Mouse (Mus musculus) urinary bladder, postnatal 10 days (tissue): ENCODE results near the gene Pfkl.
"Not testable (repeated sequence)": the region's sequence is repeated elsewhere in the genome, so short reads cannot be mapped to it uniquely, and the experiment has no call there.

Experiments used
- DNase-seq: peaks from one replicate; pipeline ENCODE4 v3.0.0; 2022; ENCODE audit warnings: low spot score

Gene Pfkl

DNA sequence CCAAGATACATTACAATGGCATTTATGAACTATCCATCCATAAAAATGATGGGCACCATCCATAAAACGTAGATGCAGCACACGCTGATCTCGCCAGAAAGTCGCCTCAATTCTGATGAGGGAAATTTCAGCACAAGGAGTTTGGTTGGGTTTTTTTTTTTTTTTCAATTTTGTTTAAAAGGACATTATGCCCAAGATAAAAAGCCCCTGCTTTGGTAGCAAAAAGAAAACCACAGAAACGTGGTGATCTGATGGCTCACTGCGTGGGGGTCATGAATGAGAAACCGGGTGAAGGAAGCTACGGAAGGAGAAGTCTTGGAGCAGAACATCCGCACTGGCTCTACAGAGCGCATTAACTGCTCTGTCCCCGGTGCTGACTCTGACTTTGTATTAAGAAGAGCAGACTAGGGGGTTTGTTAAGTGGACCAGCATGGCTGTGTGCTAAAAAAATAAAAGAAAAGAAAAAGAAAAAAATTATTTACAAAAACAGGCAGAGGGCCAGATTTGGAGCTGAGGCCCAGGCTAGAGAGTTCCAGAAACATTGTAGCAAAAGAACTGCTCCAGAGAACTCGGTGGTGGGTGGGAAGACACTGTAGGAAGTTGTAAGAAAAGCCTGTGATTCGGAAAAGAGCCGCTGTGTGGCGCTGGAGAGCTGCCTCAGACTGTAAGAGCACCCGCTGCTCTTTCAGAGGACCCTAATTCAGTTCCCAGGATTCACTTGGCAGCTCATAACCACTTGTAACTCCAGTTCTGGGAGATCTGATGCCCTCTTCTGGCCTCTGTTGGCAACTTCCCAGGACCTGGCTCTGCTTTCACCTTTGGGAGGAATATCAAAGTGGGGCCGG lies 38.0 kb downstream of the Pfkl start:
- DNase-seq = no peak

DNA sequence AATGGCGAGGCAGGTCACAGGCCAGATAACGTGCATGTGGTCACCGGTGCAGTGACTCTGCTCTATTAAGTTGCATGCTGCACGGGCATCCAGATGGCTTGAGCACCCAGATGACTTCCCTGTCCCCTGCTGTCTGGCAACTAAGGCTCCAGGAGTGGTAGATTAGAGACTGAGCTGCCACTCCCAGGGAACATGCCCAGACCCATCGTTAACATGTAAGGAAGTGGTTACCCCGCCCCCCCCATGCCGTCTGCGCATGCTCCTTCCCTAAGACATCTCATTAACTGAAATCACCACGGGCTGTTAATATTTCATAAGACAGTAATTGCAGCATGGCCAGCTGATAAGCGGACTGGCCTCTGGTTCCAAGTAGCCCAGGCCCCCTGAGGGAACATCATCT lies 38.7 kb downstream of the Pfkl start:
- DNase-seq = no peak

DNA sequence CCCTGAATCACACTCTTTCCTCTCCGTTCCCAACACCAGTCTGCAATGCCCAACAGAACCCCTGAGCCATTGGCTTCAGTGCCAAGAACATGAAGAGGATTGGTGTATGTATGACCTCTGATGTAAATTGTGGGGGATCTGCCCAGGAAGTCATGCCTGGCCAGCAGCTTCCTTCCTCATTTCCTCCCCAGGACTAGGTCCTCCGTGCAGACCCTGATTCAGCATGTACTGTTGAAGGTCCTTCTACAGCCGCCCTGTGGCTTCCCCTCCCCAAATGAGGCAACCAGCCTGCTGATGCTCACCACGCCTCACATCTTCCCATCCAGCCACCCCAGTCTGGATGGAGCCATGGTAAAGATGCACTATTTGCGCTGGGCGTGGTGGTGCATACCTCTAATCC lies 39.4 kb downstream of the Pfkl start, which contains the start of gene Trpm2:
Gene Trpm2, minus strand, starts transcription at position 83 of the 400 bp plus-strand sequence.
- no peak for DNase-seq

DNA sequence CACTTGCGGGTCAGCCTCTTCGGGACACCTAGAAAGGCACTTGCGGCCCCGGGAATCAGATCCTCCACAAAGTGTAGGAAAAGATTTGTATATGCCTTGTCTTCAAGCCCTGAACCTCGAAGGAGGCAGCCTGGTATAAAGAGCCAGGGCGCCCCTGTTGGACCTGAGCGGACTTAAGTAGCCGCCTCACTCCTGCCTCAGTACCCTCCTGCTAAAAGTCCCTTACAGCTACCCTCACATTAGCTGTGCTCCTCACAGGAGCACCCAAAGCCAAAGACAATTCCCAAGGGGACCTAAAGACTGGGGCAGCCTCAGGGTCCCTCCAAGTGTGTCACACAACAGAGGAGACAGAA lies 39.9 kb downstream of the Pfkl start:
- DNase-seq = no peak

DNA sequence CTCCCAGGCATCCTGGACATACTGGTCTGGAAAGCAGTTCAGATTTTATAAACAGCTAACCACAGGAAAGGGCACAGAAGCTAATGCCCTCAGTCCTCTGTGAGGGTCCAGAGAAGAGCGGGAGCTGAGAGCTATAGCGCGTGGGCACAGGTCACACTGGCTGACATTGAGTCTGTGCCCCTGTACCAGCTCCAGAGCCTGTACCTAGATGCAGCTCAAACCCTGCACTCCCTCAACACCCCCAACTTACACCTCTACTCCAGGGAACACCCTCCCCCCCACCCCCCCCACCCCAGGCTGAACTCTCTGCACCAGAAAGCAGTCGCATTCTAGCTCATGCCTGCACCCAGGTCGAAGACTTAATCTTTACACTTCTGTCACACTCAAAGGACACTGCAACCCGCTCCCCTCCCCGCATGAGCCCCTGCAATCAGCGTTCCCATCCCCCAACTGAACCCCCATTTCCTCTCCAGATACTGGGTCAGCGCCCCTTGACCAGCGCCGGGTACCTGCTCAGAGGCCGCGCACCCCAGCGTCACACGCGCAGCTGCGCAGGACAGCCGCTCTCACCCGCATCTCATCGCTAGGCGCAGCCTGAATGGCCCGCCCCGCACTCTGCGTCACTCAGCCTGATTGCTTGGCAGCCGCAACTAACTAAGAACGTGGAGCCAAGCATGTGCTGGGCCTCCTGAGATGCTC lies 40.5 kb downstream of the Pfkl start:
- no peak for DNase-seq

DNA sequence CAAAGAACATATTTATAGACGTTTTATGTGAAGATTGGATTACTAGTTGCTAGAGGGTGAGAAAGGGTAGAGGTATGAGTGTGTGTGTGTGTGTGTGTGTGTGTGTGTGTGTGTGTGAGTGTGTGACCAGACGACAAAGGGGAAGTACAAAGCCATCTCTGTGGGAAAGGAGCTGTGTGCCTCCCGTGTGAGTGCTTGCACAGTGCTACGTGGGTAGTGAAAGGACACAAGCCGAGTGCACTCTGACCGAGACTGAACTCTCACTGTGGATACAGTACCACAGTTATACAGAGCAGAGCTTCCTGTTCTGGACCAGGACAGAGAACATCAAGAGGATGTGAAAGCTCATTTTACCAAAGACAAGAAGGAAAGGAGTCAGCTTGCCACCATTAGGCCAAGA lies 45.9 kb downstream of the Pfkl start:
- DNase-seq = no peak

DNA sequence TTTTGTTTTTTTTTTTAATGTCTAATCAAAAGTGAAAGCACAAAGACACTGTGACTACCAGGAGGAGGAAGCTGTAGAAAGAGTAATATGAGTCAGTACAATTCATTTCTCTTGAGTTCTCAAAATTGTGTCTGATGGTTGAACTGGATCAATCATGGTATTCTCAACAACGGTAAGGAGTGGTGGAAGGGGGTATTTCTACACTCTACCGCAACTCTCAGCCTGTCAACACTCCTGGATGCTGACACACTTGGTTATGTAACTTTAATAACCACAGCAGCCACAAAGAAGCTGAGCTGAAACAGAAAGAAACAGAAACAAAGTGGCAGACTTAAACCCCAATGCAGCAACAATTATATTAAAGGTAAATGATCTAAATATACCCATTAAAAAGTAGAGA lies 47.2 kb downstream of the Pfkl start:
- DNase-seq = no peak

DNA sequence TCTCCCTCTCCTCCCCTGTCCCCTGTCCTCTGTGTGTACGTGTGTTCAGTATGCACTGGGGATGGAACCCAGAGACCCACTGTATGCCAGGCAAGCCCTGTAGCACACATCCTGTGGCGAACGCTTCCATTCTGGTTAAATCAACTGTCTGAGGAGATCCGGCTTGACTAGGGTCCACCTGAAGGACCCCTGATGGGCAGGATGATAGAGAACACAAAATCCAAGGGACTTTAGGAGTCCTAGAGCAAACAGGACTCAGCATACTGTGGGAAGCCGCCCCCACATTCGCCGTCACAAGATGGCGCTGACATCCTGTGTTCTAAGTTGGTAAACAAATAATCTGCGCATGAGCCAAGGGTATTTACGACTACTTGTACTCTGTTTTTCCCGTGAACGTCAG lies 59.4 kb downstream of the Pfkl start:
- DNase-seq = not testable (repeated sequence)

DNA sequence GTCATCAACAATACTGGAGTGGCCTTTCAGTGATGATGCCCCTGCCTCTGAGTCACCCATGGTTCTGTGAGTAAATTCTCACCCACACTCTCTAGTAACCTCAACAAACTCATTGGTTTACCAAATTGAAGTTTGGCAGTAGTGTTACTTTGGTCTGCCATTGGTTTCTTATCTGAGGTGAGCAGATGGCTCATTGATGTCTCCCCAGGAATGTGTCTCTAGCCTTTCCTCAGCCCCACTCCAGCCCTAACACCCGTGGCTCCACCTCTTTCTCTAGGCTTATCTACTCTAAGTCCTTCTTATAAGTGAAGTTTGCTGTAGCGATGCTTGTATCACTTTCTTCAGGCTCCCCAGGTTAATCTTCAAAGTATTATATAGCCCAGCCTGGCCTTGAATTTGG lies 70.2 kb downstream of the Pfkl start:
- DNase-seq = no peak
